In genomic region chrX:101448886-101449475, GRCm38 (mm10) we compare ENCODE assay signal across 11 mouse cellular contexts. TPM values are rescaled to one million over a fixed set of nuclear protein-coding genes. Genes with fewer than 3 reads are reported as not detected.
DNase-seq lines count a peak whose midpoint lies in the region; ATAC-seq lines count a peak whose summit lies in the region.
"Had no signal": no experiment of that assay in that cellular context is flagged by ENCODE, and none has a peak within 500 bp of the region (broad histone marks: within the 10 kb centered on the region; RNA-seq: fewer than 3 reads in every experiment).

TSS of gene Itgb1bp2 (plus strand) at chrX:101449088.

- peak within 1 kb of the TSS; percentile 43 for H3K4me3 ChIP-seq in heart, embryonic 16.5 days (ENCODE audit: low read length)
- H3K4me3 ChIP-seq in limb, embryonic 15.5 days, result no peak within 1 kb of the TSS
- no peak within 1 kb of the TSS for H3K4me3 ChIP-seq in liver, embryonic 11.5 days (ENCODE audit: low read depth, low read length)
- H3K4me3 ChIP-seq: embryonic facial prominence, embryonic 13.5 days had no signal

- H3K27ac ChIP-seq in heart, embryonic 16.5 days (ENCODE audit: low read length), result peak within 1 kb of the TSS; percentile 84
- H3K27ac ChIP-seq in limb, embryonic 15.5 days, result no peak within 1 kb of the TSS
- no peak within 1 kb of the TSS for H3K27ac ChIP-seq in liver, embryonic 11.5 days (ENCODE audit: low read depth, low read length)
- H3K27ac ChIP-seq: embryonic facial prominence, embryonic 13.5 days had no signal

- H3K36me3 ChIP-seq in heart, embryonic 16.5 days (ENCODE audit: control insufficient read depth, insufficient read depth), result peaks cover 15% of the 10 kb centered on the region
- peaks cover 36% of the 10 kb centered on the region for H3K36me3 ChIP-seq in limb, embryonic 15.5 days
- peaks cover 12% of the 10 kb centered on the region; the same call in 1 of the 2 replicates for H3K36me3 ChIP-seq in liver, embryonic 11.5 days (ENCODE audit: control insufficient read depth, insufficient read depth, low read length)

- 0 out of 2 replicates have a peak, but pooled peaks cover 2% of the 10 kb centered on the region for H3K4me1 ChIP-seq in heart, embryonic 16.5 days (ENCODE audit: control insufficient read depth, insufficient read depth, low read length)
- no peaks in the 10 kb centered on the region for H3K4me1 ChIP-seq in limb, embryonic 15.5 days
- H3K4me1 ChIP-seq in liver, embryonic 11.5 days (replicated peaks; ENCODE audit: control insufficient read depth, insufficient read depth, low read length), result no peaks in the 10 kb centered on the region
- H3K4me1 ChIP-seq: embryonic facial prominence, embryonic 13.5 days had no signal

- no peaks in the 10 kb centered on the region for H3K27me3 ChIP-seq in heart, embryonic 16.5 days (ENCODE audit: control insufficient read depth, insufficient read depth, low read length)
- H3K27me3 ChIP-seq in limb, embryonic 15.5 days, result no peaks in the 10 kb centered on the region; the same call in 1 of the 2 replicates
- H3K27me3 ChIP-seq in liver, embryonic 11.5 days (replicated peaks; ENCODE audit: control insufficient read depth, insufficient read depth, low read length), result no peaks in the 10 kb centered on the region; the same call in 1 of the 2 replicates

- H3K9me3 ChIP-seq in heart, embryonic 16.5 days (replicated peaks; ENCODE audit: control insufficient read depth, low read length), result no peaks in the 10 kb centered on the region
- H3K9me3 ChIP-seq in limb, embryonic 15.5 days, result no peaks in the 10 kb centered on the region
- no peaks in the 10 kb centered on the region for H3K9me3 ChIP-seq in liver, embryonic 11.5 days (ENCODE audit: control insufficient read depth, low read length)
- H3K9me3 ChIP-seq: embryonic facial prominence, embryonic 13.5 days had no signal

- WGBS in heart, embryonic 16.5 days, result 45% methylated on average over 4 of the region's 4 CpGs
- 78% methylated on average over 4 of the region's 4 CpGs for WGBS in limb, embryonic 15.5 days
- 83% methylated on average over 4 of the region's 4 CpGs for WGBS in liver, embryonic 11.5 days

- H3K4me2 ChIP-seq in heart, embryonic 16.5 days (ENCODE audit: low read depth, low read length), result peak within 1 kb of the TSS; percentile 46
- H3K4me2 ChIP-seq in limb, embryonic 15.5 days, result no peak within 1 kb of the TSS
- no peak within 1 kb of the TSS for H3K4me2 ChIP-seq in liver, embryonic 11.5 days
- H3K4me2 ChIP-seq: embryonic facial prominence, embryonic 13.5 days had no signal

- DNase-seq in ZHBTc4 (ENCODE audit: low read depth, low spot score), result peak; percentile 28
- peak; percentile 22 for DNase-seq in gastrocnemius, postnatal 14 days
- no peak for DNase-seq in natural killer cell, adult 2 months (ENCODE audit: low spot score in 2 of 2)
- DNase-seq in adipocyte (ENCODE audit: low spot score), result no peak
- DNase-seq in liver, embryonic 11.5 days (ENCODE audit: low spot score), result no peak
- DNase-seq: adrenal gland, postnatal 14 days; cerebellum, adult 8-10 months; right cerebral cortex, postnatal 14 days had no signal

- peak; percentile 87 for ATAC-seq in heart, embryonic 16.5 days (replicated peaks; ENCODE audit: extremely low read depth, insufficient read depth, low FRiP score)
- ATAC-seq in limb, embryonic 15.5 days (ENCODE audit: insufficient number of reproducible peaks, low FRiP score, low TSS enrichment, low read depth), result no peak
- no peak for ATAC-seq in liver, embryonic 11.5 days (replicated peaks; ENCODE audit: low FRiP score)

- peak within 1 kb of the TSS; percentile 28 for H3K9ac ChIP-seq in heart, embryonic 16.5 days (ENCODE audit: low read length)
- H3K9ac ChIP-seq in limb, embryonic 15.5 days, result no peak within 1 kb of the TSS
- no peak within 1 kb of the TSS for H3K9ac ChIP-seq in liver, embryonic 11.5 days (ENCODE audit: low read depth, low read length)
- H3K9ac ChIP-seq: embryonic facial prominence, embryonic 13.5 days had no signal

- intact Hi-C loops in gastrocnemius, postnatal 14 days (cut with DNase I; ENCODE audit: low total_unique reads), result no loop called here

RNA-seq across cellular contexts. Expression of gene Itgb1bp2, which starts in this region (rescaled TPM):
- total RNA-seq in gastrocnemius, postnatal 14 days (2021), result 100 to 1,000 TPM; 459 to 479 TPM
- polyA plus RNA-seq in heart, embryonic 16.5 days (2015; fragmentation: Nextera tagmentation; extraction: Ambion mirVana), result 105 and 106 TPM in 2 replicates
- 37.1 and 115 TPM in 2 replicates for polyA plus RNA-seq in limb, embryonic 15.5 days (2015; fragmentation: Nextera tagmentation; extraction: Ambion mirVana)
- 1.6 and 2.9 TPM in 2 replicates for polyA plus RNA-seq in liver, embryonic 11.5 days (2014; fragmentation: Nextera tagmentation; extraction: Ambion mirVana)

Comparison
In these comparisons a context has a peak if more than half of its experiments do, and no peak if none do; other contexts are left out.
1. DNase-seq: peak in ZHBTc4 (single experiment) and gastrocnemius, postnatal 14 days (single experiment); none in natural killer cell, adult 2 months (0 of 2), adipocyte (single experiment) and liver, embryonic 11.5 days (single experiment).